Mouse (Mus musculus): ENCODE data around the gene Cltb. TPM values are rescaled to one million over a fixed set of nuclear protein-coding genes. Genes with fewer than 3 reads are reported as not detected.

Gene Cltb
- total RNA-seq, 2 experiments from 2014 or later, result 252 to 268 TPM

- Histone ChIP-seq H3K4me3 (no peak overlapping the region), H3K27ac (no peak overlapping the region)
- DNase-seq (ENCODE audit: low spot score in 2 of 2), result no peak
- no peak for TF ChIP-seq CTCF (conservative IDR thresholded peaks at IDR 0.05)
These were observed 41.9 kb downstream of the Cltb start for GRCm38 (mm10) chr13:54569282-54569681.

GRCm38 (mm10) chr13:54568380-54568779 is 42.8 kb downstream of the Cltb start:
- DNase-seq (ENCODE audit: low spot score in 2 of 2), result no peak
- no peak overlapping the region for H3K4me3 ChIP-seq
- TF ChIP-seq CTCF (conservative IDR thresholded peaks at IDR 0.05), result no peak
- no peak overlapping the region for H3K27ac ChIP-seq

- TF ChIP-seq CTCF (conservative IDR thresholded peaks at IDR 0.05), result peak; percentile 83
These were observed 45.4 kb downstream of the Cltb start for GRCm38 (mm10) chr13:54565594-54566345.

GRCm38 (mm10) chr13:54565201-54565581 is 46.0 kb downstream of the Cltb start, which contains the start of gene 4833439L19Rik:
4833439L19Rik (minus strand) TSS chr13:54565435.
- TF ChIP-seq CTCF (conservative IDR thresholded peaks at IDR 0.05), result no peak
- DNase-seq (ENCODE audit: low spot score in 2 of 2), result peak; percentile 94 to 95
- Histone ChIP-seq H3K27ac (peak within 1 kb of the TSS; percentile 89), H3K4me3 (peak within 1 kb of the TSS; percentile 82)

More at GRCm38 (mm10) chr13:54565594-54566345, 45.4 kb downstream of the Cltb start:
- Histone ChIP-seq H3K4me3 (peak overlapping the region; percentile 82), H3K27ac (peak overlapping the region; percentile 89)
- peak; percentile 42 to 62 for DNase-seq (ENCODE audit: low spot score in 2 of 2)

- no peak for TF ChIP-seq CTCF (conservative IDR thresholded peaks at IDR 0.05)
- DNase-seq (ENCODE audit: low spot score in 2 of 2), result no peak
These were observed 46.6 kb downstream of the Cltb start for GRCm38 (mm10) chr13:54564232-54565200.

GRCm38 (mm10) chr13:54562562-54562961 is 48.6 kb downstream of the Cltb start:
- no peak overlapping the region for H3K4me3 ChIP-seq
- no peak for DNase-seq (ENCODE audit: low spot score in 2 of 2)
- TF ChIP-seq CTCF (conservative IDR thresholded peaks at IDR 0.05), result no peak
- H3K27ac ChIP-seq, result no peak overlapping the region

More at GRCm38 (mm10) chr13:54564232-54565200, 46.6 kb downstream of the Cltb start:
- peak overlapping the region; percentile 82 for H3K4me3 ChIP-seq
- H3K27ac ChIP-seq, result peak overlapping the region; percentile 89

- no peak overlapping the region for H3K4me3 ChIP-seq
- no peak for DNase-seq (ENCODE audit: low spot score in 2 of 2)
- peak overlapping the region; percentile 14; the same call in 1 of the 2 replicates for H3K27ac ChIP-seq
- TF ChIP-seq CTCF (conservative IDR thresholded peaks at IDR 0.05), result no peak
These were observed 50.5 kb downstream of the Cltb start for GRCm38 (mm10) chr13:54560608-54561007.

- no peak for TF ChIP-seq CTCF (conservative IDR thresholded peaks at IDR 0.05)
- H3K4me3 ChIP-seq, result no peak overlapping the region
- H3K27ac ChIP-seq, result no peak overlapping the region; the same call in 1 of the 2 replicates
- DNase-seq (ENCODE audit: low spot score in 2 of 2), result no peak
These were observed 51.5 kb downstream of the Cltb start for GRCm38 (mm10) chr13:54559656-54560055.

- TF ChIP-seq CTCF (conservative IDR thresholded peaks at IDR 0.05), result no peak
- Histone ChIP-seq H3K27ac (no peak overlapping the region; the same call in 1 of the 2 replicates), H3K4me3 (no peak overlapping the region)
- DNase-seq (ENCODE audit: low spot score in 2 of 2), result no peak
These were observed 53.5 kb downstream of the Cltb start for GRCm38 (mm10) chr13:54557652-54558051.

- peak overlapping the region; percentile 43; the same call in 1 of the 2 replicates for H3K27ac ChIP-seq
- peak in 1 of 2 experiments; percentile 36 for DNase-seq (ENCODE audit: low spot score in 2 of 2)
- TF ChIP-seq CTCF (conservative IDR thresholded peaks at IDR 0.05), result no peak
- H3K4me3 ChIP-seq, result no peak overlapping the region
These were observed 54.3 kb downstream of the Cltb start for GRCm38 (mm10) chr13:54556796-54557195.

GRCm38 (mm10) chr13:54556176-54556575 is 55.0 kb downstream of the Cltb start:
- no peak for TF ChIP-seq CTCF (conservative IDR thresholded peaks at IDR 0.05)
- 0 out of 2 replicates have a peak overlapping the region, but pooled peaks have one; percentile 43 for H3K27ac ChIP-seq
- no peak overlapping the region for H3K4me3 ChIP-seq
- DNase-seq (ENCODE audit: low spot score in 2 of 2), result no peak

GRCm38 (mm10) chr13:54548036-54548435 is 63.1 kb downstream of the Cltb start:
- TF ChIP-seq CTCF (conservative IDR thresholded peaks at IDR 0.05), result no peak
- H3K27ac ChIP-seq, result no peak overlapping the region
- DNase-seq (ENCODE audit: low spot score in 2 of 2), result no peak
- H3K4me3 ChIP-seq, result no peak overlapping the region

Small RNA genes within 50 kb of the gene (microRNA-seq; reads per million reads assigned to microRNA genes)
- 0 reads per million in 2 experiments for gene Gm24195

Other genes with a start within 250 kb of the Cltb start
- 1,000 to 10,000 TPM; 1,009 to 1,066 TPM for gene Cplx2, start 240.0 kb downstream of the Cltb start, total RNA-seq (2021)
- gene Thoc3, start 142.5 kb downstream of the Cltb start, total RNA-seq (2021), result 10 to 100 TPM; 34.9 to 39.8 TPM
- gene Simc1, start 107.6 kb downstream of the Cltb start, total RNA-seq (2021), result 10 to 100 TPM; 14.8 to 19.1 TPM
- 100 to 1,000 TPM; 152 to 159 TPM for gene 4833439L19Rik, start 45.9 kb downstream of the Cltb start, total RNA-seq (2021)
- gene Arl10, start 36.3 kb downstream of the Cltb start, total RNA-seq (2021), result 10 to 100 TPM; 30.5 to 34.0 TPM
- gene Nop16, start 21.3 kb downstream of the Cltb start, total RNA-seq (2021), result 10 to 100 TPM; 24.8 to 28.1 TPM
- 100 to 1,000 TPM; 163 to 167 TPM for gene Higd2a, start 21.1 kb downstream of the Cltb start, total RNA-seq (2021)
- 10 to 100 TPM; 54.2 to 59.8 TPM for gene Faf2, start 10.4 kb upstream of the Cltb start, total RNA-seq (2021)
- gene Rnf44, start 82.6 kb upstream of the Cltb start, total RNA-seq (2021), result 100 to 1,000 TPM; 153 to 160 TPM
- gene Cdhr2, start 90.1 kb upstream of the Cltb start, total RNA-seq (2021), result under 1 TPM; 0.33 to 0.44 TPM
- 100 to 1,000 TPM; 146 to 150 TPM for gene Gprin1, start 138.5 kb upstream of the Cltb start, total RNA-seq (2021)
- gene Sncb, start 155.3 kb upstream of the Cltb start, total RNA-seq (2021), result 100 to 1,000 TPM; 655 to 657 TPM
- gene Eif4e1b, start 172.7 kb upstream of the Cltb start, total RNA-seq (2021), result not detected
- gene Tspan17, start 178.0 kb upstream of the Cltb start, total RNA-seq (2021), result 10 to 100 TPM; 96.7 to 97.7 TPM

All from layer of hippocampus, adult 2 months (tissue).